Mouse (Mus musculus) central nervous system, embryonic 11.5 days (tissue): ENCODE results near the gene Pdzph1. TPM values are rescaled to one million over a fixed set of nuclear protein-coding genes. Genes with fewer than 3 reads are reported as not detected.

Experiments used
- polyA plus RNA-seq: library from polyadenylated mRNA; depleted of rRNA; stranded (reverse); fragments of >200 nt; gene quantifications from 2 replicates; pipeline ENCODE4 v1.2.3, GENCODE M21; 2012; rRNA removed

The Pdzph1 gene
- polyA plus RNA-seq, result 6.8 and 9.9 TPM in 2 replicates

DNA sequence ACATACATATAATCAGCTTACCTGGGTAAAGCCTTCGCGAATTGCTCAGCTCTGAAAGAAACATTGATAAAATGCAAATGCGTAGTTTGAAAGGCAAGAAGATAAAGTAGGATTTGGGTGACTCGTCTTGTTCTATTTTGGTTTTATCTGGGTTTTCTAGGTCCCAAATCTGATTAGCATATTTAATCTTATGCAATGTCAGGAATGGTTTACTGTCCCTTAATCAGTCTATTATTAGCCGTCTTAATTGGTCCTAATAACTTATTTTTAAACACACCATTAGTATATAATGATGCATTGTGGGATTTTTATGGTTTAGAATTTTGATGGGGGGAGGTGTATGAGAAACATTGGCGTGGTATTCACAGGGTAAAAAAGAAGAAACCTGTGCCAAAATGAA, at the start of gene Pdzph1:
Gene Pdzph1, minus strand, starts transcription at position 101 of the 400 bp plus-strand sequence.

DNA sequence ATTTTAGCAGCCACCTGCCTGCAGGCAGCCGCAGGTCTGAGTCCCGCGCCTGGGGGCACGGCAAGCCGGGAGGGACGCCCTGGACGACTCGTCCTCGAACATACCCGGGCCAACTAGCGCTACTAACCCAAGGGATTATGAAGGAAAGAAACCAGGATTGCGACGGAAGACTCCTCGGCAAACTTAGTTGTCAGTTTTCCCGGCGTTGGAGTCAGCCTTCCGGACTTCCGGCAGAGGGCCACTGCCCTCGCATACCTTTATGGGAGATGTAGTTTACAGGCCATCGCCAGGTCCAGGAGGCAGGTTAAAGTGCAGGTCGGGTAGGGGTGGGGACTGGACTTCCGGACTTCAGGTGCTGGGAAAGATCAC, 21.9 kb upstream of the Pdzph1 start, which contains the start of gene Nudt12:
Gene Nudt12, minus strand, starts transcription at position 282 of the 369 bp plus-strand sequence.

Other genes starting within 250 kb of the Pdzph1 start
- gene Nudt12, start 22.0 kb upstream of the Pdzph1 start, polyA plus RNA-seq, result 6.2 and 9.8 TPM in 2 replicates